Mouse (Mus musculus) liver, embryonic 14.5 days (tissue): ENCODE measurements around the gene Fas.

ENCODE experiments used
- CTCF ChIP-seq: IDR thresholded peaks from 2 replicates; pipeline ENCODE4 v1.5.1; 2016; ENCODE audit warnings: antibody characterized with exemption, low read depth, control low read depth
- EP300 ChIP-seq: IDR thresholded peaks from 2 replicates; pipeline ENCODE4 v1.6.1; 2016; ENCODE audit warnings: antibody characterized with exemption, low read depth

- TF ChIP-seq CTCF (no peak), EP300 (no peak)
Measured at GRCm38 (mm10) chr19:34304917-34305316, 14.5 kb downstream of the Fas start.
